Mouse (Mus musculus) ES-Bruce4 (cell line): ENCODE data around the gene Fam207a. TPM values are rescaled to one million over a fixed set of nuclear protein-coding genes. Genes with fewer than 3 reads are reported as not detected.

Source experiments
- H3K27ac ChIP-seq: 2 replicates; pipeline ENCODE4 v1.5.1; 2012; ENCODE audit warnings: low read length, inconsistent platforms; ENCODE audit not compliant: insufficient read depth
- H3K27me3 ChIP-seq: 2 replicates; pipeline ENCODE4 v1.6.1; 2012; ENCODE audit warnings: mild to moderate bottlenecking, low read length, inconsistent platforms; ENCODE audit not compliant: control insufficient read depth, poor library complexity, insufficient read depth, severe bottlenecking
- H3K36me3 ChIP-seq: 2 replicates; pipeline ENCODE4 v1.6.1; 2012; ENCODE audit warnings: inconsistent platforms, mild to moderate bottlenecking, low read length, moderate library complexity; ENCODE audit not compliant: control insufficient read depth, poor library complexity, insufficient read depth, severe bottlenecking
- H3K4me1 ChIP-seq: one replicate; pipeline ENCODE4 v1.8.1; 2011; ENCODE audit warnings: low read length; ENCODE audit not compliant: control insufficient read depth, insufficient read depth
- H3K4me3 ChIP-seq: 2 replicates; pipeline ENCODE4 v1.5.1; 2011; ENCODE audit warnings: low read depth, mild to moderate bottlenecking, low read length
- H3K9ac ChIP-seq: 2 replicates; pipeline ENCODE4 v1.6.1; 2012; ENCODE audit warnings: low read depth, mild to moderate bottlenecking, inconsistent platforms; ENCODE audit not compliant: poor library complexity, severe bottlenecking
- H3K9me3 ChIP-seq: replicated peaks from 2 replicates; pipeline ENCODE4 v1.6.1; 2012; ENCODE audit warnings: mild to moderate bottlenecking, low read length, inconsistent platforms; ENCODE audit not compliant: control insufficient read depth, poor library complexity, insufficient read depth, severe bottlenecking
- CTCF ChIP-seq: IDR thresholded peaks from one replicate; pipeline ENCODE4 v1.8.1; 2011; ENCODE audit warnings: low read depth, low read length
- EP300 ChIP-seq: IDR thresholded peaks from 2 replicates; pipeline ENCODE4 v1.6.1; 2011; ENCODE audit warnings: low read depth, low read length; ENCODE audit not compliant: insufficient read depth
- POLR2A ChIP-seq: IDR thresholded peaks from one replicate; pipeline ENCODE4 v1.8.1; 2011; ENCODE audit warnings: low read length; ENCODE audit not compliant: insufficient read depth
- polyA plus RNA-seq: library from polyadenylated mRNA; stranded (reverse); fragments of >200 nt; gene quantifications from 2 replicates; pipeline ENCODE4 v1.2.4, GENCODE M21; 2011; ENCODE audit warnings: low read depth; ENCODE audit not compliant: missing spikeins, insufficient read depth, insufficient read length

Gene Fam207a
- polyA plus RNA-seq, 1 experiment, result 23.2 TPM

DNA sequence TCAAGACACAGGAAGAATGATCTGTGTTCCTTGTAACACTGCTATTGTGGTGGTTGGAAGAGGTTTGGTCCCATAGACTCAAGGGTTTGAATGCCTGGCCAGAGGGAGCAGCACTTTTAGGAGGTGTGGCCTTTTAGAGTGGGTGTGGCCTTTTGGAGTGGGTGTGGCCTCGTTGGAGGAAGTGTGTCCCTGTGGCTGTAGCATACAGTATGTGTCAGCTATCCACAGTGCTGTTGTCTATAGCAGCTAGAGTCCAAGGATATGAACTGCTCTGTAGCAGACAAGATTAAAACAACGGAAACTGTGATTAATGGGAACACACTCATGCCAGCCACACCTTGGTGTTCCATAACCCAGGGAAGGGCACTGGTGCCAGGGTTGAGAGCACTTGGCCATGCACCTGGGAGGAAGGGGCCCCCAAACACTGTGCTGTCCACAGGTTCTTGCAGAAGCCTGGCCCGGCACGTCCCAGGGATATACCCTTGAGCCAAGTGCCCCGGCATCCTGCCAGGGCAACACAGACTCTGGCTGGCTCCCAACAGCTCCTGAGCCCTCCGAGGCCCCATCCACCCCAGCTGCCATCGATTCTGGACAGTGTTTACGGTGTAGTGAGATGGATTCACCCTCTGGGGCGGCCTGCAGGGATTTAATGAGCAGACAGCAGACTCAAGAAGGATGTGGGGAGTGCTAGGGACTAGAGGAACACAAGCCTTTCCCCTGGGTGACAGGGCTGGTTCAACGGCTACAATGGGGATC is 51.2 kb downstream of the Fam207a start:
- no peak overlapping the region for H3K27ac ChIP-seq
- H3K9me3 ChIP-seq, result no peaks in the 10 kb centered on the region
- no peak overlapping the region for H3K9ac ChIP-seq
- H3K27me3 ChIP-seq, result no peaks in the 10 kb centered on the region
- H3K36me3 ChIP-seq, result no peaks in the 10 kb centered on the region
- H3K4me1 ChIP-seq, result no peaks in the 10 kb centered on the region
- no peak for TF ChIP-seq POLR2A
- no peak for TF ChIP-seq EP300
- TF ChIP-seq CTCF, result no peak
- H3K4me3 ChIP-seq, result no peak overlapping the region

- no peaks in the 10 kb centered on the region for H3K4me1 ChIP-seq
- H3K4me3 ChIP-seq, result no peak overlapping the region
- TF ChIP-seq CTCF (no peak), POLR2A (no peak), EP300 (no peak)
- no peaks in the 10 kb centered on the region for H3K36me3 ChIP-seq
- no peaks in the 10 kb centered on the region for H3K9me3 ChIP-seq
- no peak overlapping the region for H3K9ac ChIP-seq
- H3K27me3 ChIP-seq, result no peaks in the 10 kb centered on the region
- H3K27ac ChIP-seq, result no peak overlapping the region
Measured at GRCm38 (mm10) chr10:77461161-77461560, 54.4 kb downstream of the Fam207a start.

DNA sequence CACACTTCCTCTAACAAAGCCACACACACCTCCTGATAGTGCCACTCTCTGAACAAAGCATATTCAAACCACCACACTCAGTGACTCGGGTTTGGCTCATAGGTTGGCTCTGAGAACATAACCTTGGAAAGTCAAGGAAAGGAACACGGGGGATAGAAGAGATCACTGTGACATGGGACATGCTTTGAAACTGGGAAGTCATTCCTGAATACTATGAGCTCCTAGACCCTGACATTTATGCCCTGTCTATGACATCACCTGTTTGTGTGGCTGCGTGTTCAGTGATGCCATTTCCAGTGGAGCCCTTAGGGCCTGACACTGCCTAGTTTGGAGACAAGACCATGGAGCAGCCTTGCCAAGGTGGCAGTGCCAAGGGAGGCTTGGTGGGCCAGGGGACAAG is 57.9 kb downstream of the Fam207a start:
- Histone ChIP-seq H3K9ac (no peak overlapping the region), H3K36me3 (no peaks in the 10 kb centered on the region), H3K27me3 (no peaks in the 10 kb centered on the region), H3K9me3 (no peaks in the 10 kb centered on the region), H3K27ac (no peak overlapping the region), H3K4me3 (no peak overlapping the region), H3K4me1 (no peaks in the 10 kb centered on the region)
- TF ChIP-seq POLR2A, result no peak
- no peak for TF ChIP-seq EP300
- TF ChIP-seq CTCF, result no peak

GRCm38 (mm10) chr10:77456507-77456906 is 59.1 kb downstream of the Fam207a start:
- Histone ChIP-seq H3K4me3 (no peak overlapping the region), H3K9ac (no peak overlapping the region), H3K4me1 (no peaks in the 10 kb centered on the region), H3K27ac (no peak overlapping the region), H3K9me3 (no peaks in the 10 kb centered on the region), H3K27me3 (no peaks in the 10 kb centered on the region), H3K36me3 (no peaks in the 10 kb centered on the region)
- TF ChIP-seq CTCF (no peak), EP300 (no peak), POLR2A (no peak)

DNA sequence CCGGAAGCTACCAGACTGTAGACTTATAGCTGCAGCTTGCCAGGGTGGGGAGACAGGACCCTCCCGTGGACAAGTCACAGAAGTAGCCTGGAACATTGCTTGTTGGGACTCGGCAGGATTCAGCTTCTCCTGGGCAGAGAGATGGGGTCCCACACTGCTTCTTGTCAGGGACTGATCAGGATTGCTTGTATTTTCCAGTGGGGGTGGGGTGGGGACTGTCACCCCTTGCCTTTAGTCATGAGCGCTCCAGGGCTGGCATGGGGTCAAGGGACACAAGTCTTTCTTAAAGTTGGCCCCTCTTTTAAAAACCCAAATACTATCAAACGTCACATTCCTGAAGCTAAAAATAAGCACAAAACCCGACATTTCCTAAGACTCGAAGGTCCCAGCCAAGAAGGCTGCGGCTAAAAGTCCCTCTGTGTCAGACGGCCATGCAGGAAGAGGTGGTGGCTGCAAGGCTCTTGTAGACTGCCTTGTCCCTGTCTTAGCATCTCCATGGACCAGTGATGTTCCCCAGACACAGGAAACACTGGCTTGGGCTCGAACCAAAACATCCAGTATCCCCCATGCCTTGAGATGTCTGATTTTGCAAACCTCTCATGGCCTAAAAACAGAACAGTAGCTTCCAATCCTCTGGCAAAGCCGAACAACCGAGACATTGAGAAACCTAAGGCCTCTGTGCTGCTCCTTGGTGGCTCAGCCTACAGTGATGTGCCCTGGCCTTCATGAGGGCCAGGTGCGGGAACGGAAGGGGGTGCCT is 60.2 kb downstream of the Fam207a start:
- Histone ChIP-seq H3K27me3 (no peaks in the 10 kb centered on the region), H3K4me3 (no peak overlapping the region), H3K4me1 (no peaks in the 10 kb centered on the region), H3K36me3 (no peaks in the 10 kb centered on the region), H3K9me3 (no peaks in the 10 kb centered on the region), H3K9ac (no peak overlapping the region), H3K27ac (no peak overlapping the region)
- TF ChIP-seq POLR2A (no peak), EP300 (no peak), CTCF (no peak)

DNA sequence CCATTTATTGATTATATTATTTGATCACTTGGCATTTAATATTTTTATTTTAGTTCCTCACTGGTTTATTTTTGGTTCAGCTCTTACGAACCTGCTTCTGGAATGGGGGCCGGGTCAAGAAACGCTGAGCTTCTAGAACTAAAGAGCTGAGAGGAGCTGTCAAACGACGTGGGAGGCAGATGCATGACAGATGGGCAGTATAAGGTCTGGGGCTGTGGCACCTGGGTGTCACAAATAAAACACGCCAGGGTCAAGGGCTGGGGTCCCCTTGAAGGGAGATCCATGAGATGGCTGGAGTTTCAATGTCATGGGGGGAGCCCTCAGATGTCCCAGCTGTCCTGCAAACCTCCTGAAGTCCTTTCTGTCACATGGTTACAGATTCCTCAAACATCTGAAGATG is 60.8 kb downstream of the Fam207a start:
- Histone ChIP-seq H3K9ac (no peak overlapping the region), H3K9me3 (no peaks in the 10 kb centered on the region), H3K27ac (no peak overlapping the region), H3K4me1 (no peaks in the 10 kb centered on the region), H3K36me3 (no peaks in the 10 kb centered on the region), H3K27me3 (no peaks in the 10 kb centered on the region), H3K4me3 (no peak overlapping the region)
- TF ChIP-seq POLR2A (no peak), CTCF (no peak), EP300 (no peak)
